In the genomic region with DNA sequence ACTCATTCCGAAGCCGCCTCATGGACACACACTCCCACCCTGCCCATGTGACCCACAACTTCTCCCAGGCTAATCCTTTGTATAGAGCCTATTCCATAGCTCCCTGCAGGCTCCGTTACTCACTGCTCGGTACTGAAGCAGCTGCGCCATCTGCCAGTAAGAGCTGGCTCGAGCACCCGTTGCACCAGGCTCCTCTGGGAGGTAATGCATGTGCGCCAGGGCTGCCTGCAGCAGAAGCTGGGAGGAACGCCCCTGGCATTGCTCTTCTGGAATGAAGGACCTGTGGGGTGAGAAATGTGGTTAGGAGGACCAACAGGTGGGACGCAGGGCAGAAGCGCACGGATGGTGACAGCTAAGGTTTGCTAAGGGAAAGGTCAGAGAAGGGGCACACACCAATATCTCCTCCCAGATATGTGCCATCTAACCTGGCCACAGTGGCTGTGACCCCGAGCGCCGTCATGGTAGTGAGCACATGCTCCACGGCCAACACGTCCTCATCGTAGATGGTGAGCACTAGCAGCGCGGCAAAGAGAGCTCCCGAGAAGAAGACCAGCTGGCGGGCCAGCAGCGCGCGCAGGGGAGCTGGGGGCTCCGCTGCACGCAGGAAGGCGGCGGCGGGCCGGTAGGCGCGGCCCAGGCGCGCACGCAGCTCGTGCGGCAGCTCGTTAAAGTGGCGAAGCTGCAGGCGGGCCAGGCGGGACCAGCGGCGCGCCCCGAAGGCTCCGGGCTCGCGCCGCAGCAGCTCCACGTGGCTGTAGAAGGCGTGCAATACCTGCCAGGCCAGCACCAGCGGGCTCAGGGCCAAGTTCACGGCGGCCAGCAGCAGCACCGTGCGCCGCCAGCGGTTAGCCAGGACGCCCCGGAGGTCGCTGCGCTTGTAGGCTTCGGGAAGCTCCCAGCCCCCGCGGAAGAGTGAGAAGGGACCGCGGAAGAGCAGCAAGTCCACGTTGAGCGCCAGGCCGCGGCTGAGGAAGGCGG, we compare ENCODE assay signal across 8 mouse cellular contexts. TPM values are rescaled to one million over a fixed set of nuclear protein-coding genes. Genes with fewer than 3 reads are reported as not detected.
DNase-seq lines count a peak whose midpoint lies in the region; ATAC-seq lines count a peak whose summit lies in the region.

No protein-coding gene starts in this region.

- no peaks in the 10 kb centered on the region for H3K36me3 ChIP-seq in embryonic facial prominence, embryonic 10.5 days (replicated peaks)
- H3K36me3 ChIP-seq in heart, embryonic 12.5 days: no peaks in the 10 kb centered on the region
- no peaks in the 10 kb centered on the region for H3K36me3 ChIP-seq in kidney, embryonic 14.5 days (ENCODE audit: control insufficient read depth, insufficient read depth, low read length)
- H3K36me3 ChIP-seq in limb, embryonic 15.5 days: no peaks in the 10 kb centered on the region
- no peaks in the 10 kb centered on the region for H3K36me3 ChIP-seq in midbrain, embryonic 15.5 days (replicated peaks)

- DNase-seq in ovary, postnatal 36 days (ENCODE audit: low spot score): peak; percentile 69
- no peak for DNase-seq in ovary, adult 18-20 months (ENCODE audit: low spot score)
- DNase-seq in embryonic facial prominence, embryonic 10.5 days (ENCODE audit: low spot score): peak; percentile 71
- DNase-seq in testis, postnatal 14 days (ENCODE audit: low spot score): peak; percentile 63

- WGBS in embryonic facial prominence, embryonic 10.5 days: 1% methylated on average over 73 of the region's 73 CpGs
- WGBS in heart, embryonic 12.5 days: under 1% methylated on average over 73 of the region's 73 CpGs
- WGBS in kidney, embryonic 14.5 days: 2% methylated on average over 73 of the region's 73 CpGs
- WGBS in limb, embryonic 15.5 days: 2% methylated on average over 73 of the region's 73 CpGs
- WGBS in midbrain, embryonic 15.5 days: under 1% methylated on average over 73 of the region's 73 CpGs

- peak overlapping the region; percentile 66 for H3K4me3 ChIP-seq in embryonic facial prominence, embryonic 10.5 days
- peak overlapping the region; percentile 50 for H3K4me3 ChIP-seq in heart, embryonic 12.5 days
- H3K4me3 ChIP-seq in kidney, embryonic 14.5 days (ENCODE audit: low read length): peak overlapping the region; percentile 45
- H3K4me3 ChIP-seq in limb, embryonic 15.5 days: peak overlapping the region; percentile 48
- peak overlapping the region; percentile 48 for H3K4me3 ChIP-seq in midbrain, embryonic 15.5 days

- H3K27me3 ChIP-seq in embryonic facial prominence, embryonic 10.5 days (replicated peaks; ENCODE audit: low read depth, poor library complexity, severe bottlenecking): peaks cover 76% of the 10 kb centered on the region
- H3K27me3 ChIP-seq in heart, embryonic 12.5 days (replicated peaks): peaks cover 18% of the 10 kb centered on the region
- peaks cover 16% of the 10 kb centered on the region for H3K27me3 ChIP-seq in kidney, embryonic 14.5 days (ENCODE audit: control insufficient read depth, insufficient read depth, low read length)
- peaks cover 37% of the 10 kb centered on the region for H3K27me3 ChIP-seq in limb, embryonic 15.5 days
- H3K27me3 ChIP-seq in midbrain, embryonic 15.5 days (replicated peaks): peaks cover 56% of the 10 kb centered on the region

- peak overlapping the region; percentile 89 for H3K4me2 ChIP-seq in heart, embryonic 12.5 days
- peak overlapping the region; percentile 94 for H3K4me2 ChIP-seq in kidney, embryonic 14.5 days (replicated peaks; ENCODE audit: low read depth, low read length)
- H3K4me2 ChIP-seq in limb, embryonic 15.5 days: peak overlapping the region; percentile 100
- peak overlapping the region; percentile 97 for H3K4me2 ChIP-seq in midbrain, embryonic 15.5 days

- ATAC-seq in heart, embryonic 12.5 days (ENCODE audit: insufficient number of reproducible peaks, low FRiP score): peak; percentile 24; the same call in 1 of the 2 replicates
- ATAC-seq in kidney, embryonic 14.5 days (ENCODE audit: low FRiP score, low TSS enrichment): peak; percentile 22
- no peak for ATAC-seq in limb, embryonic 15.5 days (ENCODE audit: insufficient number of reproducible peaks, low FRiP score, low TSS enrichment, low read depth)
- peak; percentile 43 for ATAC-seq in midbrain, embryonic 15.5 days (replicated peaks)

- peaks cover 49% of the 10 kb centered on the region for H3K4me1 ChIP-seq in embryonic facial prominence, embryonic 10.5 days
- H3K4me1 ChIP-seq in heart, embryonic 12.5 days (replicated peaks): peaks cover 59% of the 10 kb centered on the region
- H3K4me1 ChIP-seq in kidney, embryonic 14.5 days (ENCODE audit: control insufficient read depth, insufficient read depth, low read length): peaks cover 21% of the 10 kb centered on the region
- peaks cover 36% of the 10 kb centered on the region for H3K4me1 ChIP-seq in limb, embryonic 15.5 days
- H3K4me1 ChIP-seq in midbrain, embryonic 15.5 days: peaks cover 39% of the 10 kb centered on the region

- H3K9me3 ChIP-seq in embryonic facial prominence, embryonic 10.5 days: no peaks in the 10 kb centered on the region
- H3K9me3 ChIP-seq in heart, embryonic 12.5 days (replicated peaks): no peaks in the 10 kb centered on the region
- H3K9me3 ChIP-seq in kidney, embryonic 14.5 days (ENCODE audit: control insufficient read depth, low read length): no peaks in the 10 kb centered on the region
- no peaks in the 10 kb centered on the region for H3K9me3 ChIP-seq in limb, embryonic 15.5 days
- H3K9me3 ChIP-seq in midbrain, embryonic 15.5 days: no peaks in the 10 kb centered on the region

- peak overlapping the region; percentile 78 for H3K27ac ChIP-seq in embryonic facial prominence, embryonic 10.5 days (replicated peaks)
- peak overlapping the region; percentile 6 for H3K27ac ChIP-seq in heart, embryonic 12.5 days (ENCODE audit: poor library complexity, severe bottlenecking)
- H3K27ac ChIP-seq in kidney, embryonic 14.5 days (ENCODE audit: low read depth, low read length): peak overlapping the region; percentile 47; the same call in 1 of the 2 replicates
- peak overlapping the region; percentile 27; the same call in 1 of the 2 replicates for H3K27ac ChIP-seq in limb, embryonic 15.5 days
- peak overlapping the region; percentile 19; the same call in 1 of the 2 replicates for H3K27ac ChIP-seq in midbrain, embryonic 15.5 days

- H3K9ac ChIP-seq in heart, embryonic 12.5 days: peak overlapping the region; percentile 70
- peak overlapping the region; percentile 65 for H3K9ac ChIP-seq in kidney, embryonic 14.5 days (ENCODE audit: low read depth, low read length)
- peak overlapping the region; percentile 44 for H3K9ac ChIP-seq in limb, embryonic 15.5 days
- peak overlapping the region; percentile 32 for H3K9ac ChIP-seq in midbrain, embryonic 15.5 days

RNA-seq across cellular contexts. Expression of a gene that starts 4.4 kb away (rescaled TPM):
- 0.69 and 0.83 TPM in 2 replicates for polyA plus RNA-seq in embryonic facial prominence, embryonic 10.5 days (2016; fragmentation: Nextera tagmentation; extraction: Ambion mirVana)
- 1.4 and 2.6 TPM in 2 replicates for polyA plus RNA-seq in heart, embryonic 12.5 days (2016; fragmentation: Nextera tagmentation; extraction: Ambion mirVana)
- polyA plus RNA-seq in kidney, embryonic 14.5 days (2014; fragmentation: Nextera tagmentation; extraction: Ambion mirVana): 1.1 and 1.3 TPM in 2 replicates
- polyA plus RNA-seq in limb, embryonic 15.5 days (2015; fragmentation: Nextera tagmentation; extraction: Ambion mirVana): 2.0 and 2.8 TPM in 2 replicates
- 2.3 and 2.9 TPM in 2 replicates for polyA plus RNA-seq in midbrain, embryonic 15.5 days (2015; fragmentation: Nextera tagmentation; extraction: Ambion mirVana)

RNA-seq across cellular contexts. Expression of a gene that starts 5.9 kb away (rescaled TPM):
- 53.6 and 57.2 TPM in 2 replicates for polyA plus RNA-seq in embryonic facial prominence, embryonic 10.5 days (2016; fragmentation: Nextera tagmentation; extraction: Ambion mirVana)
- polyA plus RNA-seq in heart, embryonic 12.5 days (2016; fragmentation: Nextera tagmentation; extraction: Ambion mirVana): 52.7 and 57.4 TPM in 2 replicates
- polyA plus RNA-seq in kidney, embryonic 14.5 days (2014; fragmentation: Nextera tagmentation; extraction: Ambion mirVana): 44.9 and 55.0 TPM in 2 replicates
- 38.9 and 46.5 TPM in 2 replicates for polyA plus RNA-seq in limb, embryonic 15.5 days (2015; fragmentation: Nextera tagmentation; extraction: Ambion mirVana)
- polyA plus RNA-seq in midbrain, embryonic 15.5 days (2015; fragmentation: Nextera tagmentation; extraction: Ambion mirVana): 57.1 and 60.0 TPM in 2 replicates

RNA-seq across cellular contexts. Expression of a gene that starts 22.9 kb away (rescaled TPM):
- 7.6 and 7.7 TPM in 2 replicates for polyA plus RNA-seq in embryonic facial prominence, embryonic 10.5 days (2016; fragmentation: Nextera tagmentation; extraction: Ambion mirVana)
- polyA plus RNA-seq in heart, embryonic 12.5 days (2016; fragmentation: Nextera tagmentation; extraction: Ambion mirVana): 45.9 and 46.9 TPM in 2 replicates
- polyA plus RNA-seq in kidney, embryonic 14.5 days (2014; fragmentation: Nextera tagmentation; extraction: Ambion mirVana): 6.3 and 12.0 TPM in 2 replicates
- polyA plus RNA-seq in limb, embryonic 15.5 days (2015; fragmentation: Nextera tagmentation; extraction: Ambion mirVana): 7.5 and 8.0 TPM in 2 replicates
- 10.9 and 11.9 TPM in 2 replicates for polyA plus RNA-seq in midbrain, embryonic 15.5 days (2015; fragmentation: Nextera tagmentation; extraction: Ambion mirVana)

RNA-seq across cellular contexts. Expression of a gene that starts 25.6 kb away (rescaled TPM):
- 0.31 and 0.34 TPM in 2 replicates for polyA plus RNA-seq in embryonic facial prominence, embryonic 10.5 days (2016; fragmentation: Nextera tagmentation; extraction: Ambion mirVana)
- 0.09 and 0.19 TPM in 2 replicates for polyA plus RNA-seq in heart, embryonic 12.5 days (2016; fragmentation: Nextera tagmentation; extraction: Ambion mirVana)
- 0.57 and 0.60 TPM in 2 replicates for polyA plus RNA-seq in kidney, embryonic 14.5 days (2014; fragmentation: Nextera tagmentation; extraction: Ambion mirVana)
- 0.24 and 0.73 TPM in 2 replicates for polyA plus RNA-seq in limb, embryonic 15.5 days (2015; fragmentation: Nextera tagmentation; extraction: Ambion mirVana)
- polyA plus RNA-seq in midbrain, embryonic 15.5 days (2015; fragmentation: Nextera tagmentation; extraction: Ambion mirVana): 0.20 and 0.35 TPM in 2 replicates

RNA-seq across cellular contexts. Expression of a gene that starts 35.8 kb away (rescaled TPM):
- polyA plus RNA-seq in embryonic facial prominence, embryonic 10.5 days (2016; fragmentation: Nextera tagmentation; extraction: Ambion mirVana): 46.9 and 50.7 TPM in 2 replicates
- polyA plus RNA-seq in heart, embryonic 12.5 days (2016; fragmentation: Nextera tagmentation; extraction: Ambion mirVana): 32.0 and 35.9 TPM in 2 replicates
- polyA plus RNA-seq in kidney, embryonic 14.5 days (2014; fragmentation: Nextera tagmentation; extraction: Ambion mirVana): 45.5 and 60.2 TPM in 2 replicates
- 48.6 and 54.9 TPM in 2 replicates for polyA plus RNA-seq in limb, embryonic 15.5 days (2015; fragmentation: Nextera tagmentation; extraction: Ambion mirVana)
- polyA plus RNA-seq in midbrain, embryonic 15.5 days (2015; fragmentation: Nextera tagmentation; extraction: Ambion mirVana): 120 and 121 TPM in 2 replicates

Comparison
In these comparisons a context has a peak if more than half of its experiments do, and no peak if none do; other contexts are left out.
1. H3K27ac ChIP-seq: peak in every context shown above with its lines; median percentile 78 in embryonic facial prominence, embryonic 10.5 days; 47 in kidney, embryonic 14.5 days; 27 in limb, embryonic 15.5 days; 19 in midbrain, embryonic 15.5 days; 6 in heart, embryonic 12.5 days.